ENCODE assay signal across 9 mouse cellular contexts in genomic region chr19:42256611-42257240, GRCm38 (mm10). TPM values are rescaled to one million over a fixed set of nuclear protein-coding genes. Genes with fewer than 3 reads are reported as not detected.
DNase-seq lines count a peak whose midpoint lies in the region; ATAC-seq and TF ChIP-seq lines count a peak whose summit lies in the region.
"Had no signal": no experiment of that assay in that cellular context is flagged by ENCODE, and none has a peak within 500 bp of the region (broad histone marks: within the 10 kb centered on the region; RNA-seq: fewer than 3 reads in every experiment).

No protein-coding gene starts in this region.

- peak; percentile 60 for ATAC-seq in hindbrain, postnatal 0 days
- peak; percentile 36; the same call in 1 of the 2 replicates for ATAC-seq in neural tube, embryonic 14.5 days (ENCODE audit: low read depth)

- H3K9ac ChIP-seq in hindbrain, postnatal 0 days (replicated peaks; ENCODE audit: low read length), result peak overlapping the region; percentile 70
- H3K9ac ChIP-seq in neural tube, embryonic 14.5 days (replicated peaks; ENCODE audit: low read depth, low read length), result peak overlapping the region; percentile 82
- H3K9ac ChIP-seq: lung, embryonic 15.5 days had no signal

- no peaks in the 10 kb centered on the region for H3K36me3 ChIP-seq in hindbrain, postnatal 0 days (ENCODE audit: insufficient read depth, low read length)
- no peaks in the 10 kb centered on the region for H3K36me3 ChIP-seq in neural tube, embryonic 14.5 days (ENCODE audit: control insufficient read depth, insufficient read depth, low read length)
- H3K36me3 ChIP-seq: G1E; lung, embryonic 15.5 days had no signal

- H3K27me3 ChIP-seq in hindbrain, postnatal 0 days (ENCODE audit: insufficient read depth, low read length), result 0 out of 2 replicates have a peak, but pooled peaks cover 8% of the 10 kb centered on the region
- H3K27me3 ChIP-seq in neural tube, embryonic 14.5 days (ENCODE audit: control insufficient read depth, insufficient read depth, low read length), result no peaks in the 10 kb centered on the region

- 21% methylated on average over 12 of the region's 12 CpGs for WGBS in hindbrain, postnatal 0 days
- WGBS in neural tube, embryonic 14.5 days, result 37% methylated on average over 12 of the region's 12 CpGs

- H3K4me2 ChIP-seq in hindbrain, postnatal 0 days (ENCODE audit: low read depth, low read length), result peak overlapping the region; percentile 66
- peak overlapping the region; percentile 71 for H3K4me2 ChIP-seq in neural tube, embryonic 14.5 days (ENCODE audit: low read depth, low read length)
- H3K4me2 ChIP-seq: lung, embryonic 15.5 days had no signal

- peak; percentile 84 for DNase-seq in brain, adult 2 months (ENCODE audit: low read depth, low spot score)
- DNase-seq in cerebellum, postnatal 14 days, result peak; percentile 76 to 78
- peak; percentile 80 for DNase-seq in hindbrain, postnatal 0 days (ENCODE audit: low spot score)
- no peak for DNase-seq in gastrocnemius, postnatal 25 days
- no peak for DNase-seq in adrenal gland, adult 8-10 months
- no peak for DNase-seq in retina, embryonic 14.5 days (ENCODE audit: low spot score)

- peak overlapping the region; percentile 59 for H3K4me3 ChIP-seq in hindbrain, postnatal 0 days (ENCODE audit: low read length)
- H3K4me3 ChIP-seq in neural tube, embryonic 14.5 days (ENCODE audit: low read depth, low read length), result peak overlapping the region; percentile 72
- H3K4me3 ChIP-seq: lung, embryonic 15.5 days had no signal

- 0 out of 2 replicates have a peak, but pooled peaks cover 6% of the 10 kb centered on the region for H3K4me1 ChIP-seq in hindbrain, postnatal 0 days (ENCODE audit: insufficient read depth, low read length)
- peaks cover 17% of the 10 kb centered on the region for H3K4me1 ChIP-seq in neural tube, embryonic 14.5 days (ENCODE audit: control insufficient read depth, insufficient read depth, low read length)

- TF ChIP-seq CTCF in hindbrain, postnatal 0 days (IDR thresholded peaks at IDR 0.05; ENCODE audit: low read depth), result no peak

- H3K27ac ChIP-seq in hindbrain, postnatal 0 days, result peak overlapping the region; percentile 89
- peak overlapping the region; percentile 83 for H3K27ac ChIP-seq in neural tube, embryonic 14.5 days (ENCODE audit: low read depth, low read length)
- H3K27ac ChIP-seq: lung, embryonic 15.5 days had no signal

- no peaks in the 10 kb centered on the region for H3K9me3 ChIP-seq in hindbrain, postnatal 0 days (ENCODE audit: low read length)
- no peaks in the 10 kb centered on the region for H3K9me3 ChIP-seq in neural tube, embryonic 14.5 days (ENCODE audit: control insufficient read depth, low read length)
- H3K9me3 ChIP-seq: G1E; lung, embryonic 15.5 days had no signal

RNA-seq across cellular contexts. Expression of gene Golga7b, which starts 9.4 kb away (rescaled TPM):
- 80.0 and 84.8 TPM in 2 replicates for total RNA-seq in hindbrain, postnatal 0 days (2014; rRNA removed)
- 58.7 and 62.4 TPM in 2 replicates for polyA plus RNA-seq in hindbrain, postnatal 0 days (2015; fragmentation: Nextera tagmentation; extraction: Ambion mirVana)
- polyA plus RNA-seq in neural tube, embryonic 14.5 days (2014; fragmentation: Nextera tagmentation; extraction: Ambion mirVana), result 52.2 and 62.5 TPM in 2 replicates
- 1 to 10 TPM; 1.7 to 2.3 TPM for total RNA-seq in gastrocnemius, postnatal 25 days (2021)
- total RNA-seq in adrenal gland, adult 8-10 months (2022), result 1 to 10 TPM; 1.2 to 2.1 (median 1.6) TPM
- polyA plus RNA-seq: G1E had no signal

RNA-seq across cellular contexts. Expression of gene Sfrp5, which starts 54.7 kb away (rescaled TPM):
- total RNA-seq in hindbrain, postnatal 0 days (2014; rRNA removed), result 1.2 and 1.8 TPM in 2 replicates
- polyA plus RNA-seq in hindbrain, postnatal 0 days (2015; fragmentation: Nextera tagmentation; extraction: Ambion mirVana), result 1.6 and 2.0 TPM in 2 replicates
- polyA plus RNA-seq in neural tube, embryonic 14.5 days (2014; fragmentation: Nextera tagmentation; extraction: Ambion mirVana), result 0.21 and 13.5 TPM in 2 replicates
- 1 to 10 TPM; 4.0 to 5.7 TPM for total RNA-seq in gastrocnemius, postnatal 25 days (2021)
- total RNA-seq in adrenal gland, adult 8-10 months (2022), result 10 to 100 TPM in 2 of 4 experiments, 1 to 10 TPM in 2; 3.4 to 25.0 (median 13.1) TPM
- total RNA-seq: G1E had no signal
- polyA plus RNA-seq: G1E had no signal

Comparison
In these comparisons a context has a peak if more than half of its experiments do, and no peak if none do; other contexts are left out.
1. DNase-seq: peak in brain, adult 2 months (single experiment), cerebellum, postnatal 14 days (2 of 2) and hindbrain, postnatal 0 days (single experiment); none in gastrocnemius, postnatal 25 days (single experiment), adrenal gland, adult 8-10 months (single experiment) and retina, embryonic 14.5 days (single experiment).
2. RNA of gene Golga7b, which starts 9.4 kb away (total RNA-seq): 80.0 to 84.8 TPM in hindbrain, postnatal 0 days; 1.7 to 2.3 TPM in gastrocnemius, postnatal 25 days and 1.2 to 2.1 TPM in adrenal gland, adult 8-10 months; every median in the first group is over 10 times any median in the second.